Mouse (Mus musculus) neural tube, embryonic 14.5 days (tissue): Measurements from ENCODE around the gene Klhl33. TPM values are rescaled to one million over a fixed set of nuclear protein-coding genes. Genes with fewer than 3 reads are reported as not detected.
A peak's percentile ranks its signal among the peaks of the same experiment; 100 is the strongest.

Experiments
- ATAC-seq: fragments of 200-750 bp; cut with Nextera tagmentation; 2 replicates; pipeline ENCODE4 v1.8.0; 2017; ENCODE audit warnings: low read depth, mild to moderate bottlenecking, moderate TSS enrichment, moderate library complexity
- H3K27ac ChIP-seq: fragments of 300-500 bp; sonication (generic); 2 replicates; pipeline ENCODE4 v1.5.1; 2014; ENCODE audit warnings: low read depth, mild to moderate bottlenecking, control low read depth, low read length, moderate library complexity, mixed read lengths
- H3K27me3 ChIP-seq: fragments of 300-500 bp; sonication (generic); 2 replicates; pipeline ENCODE4 v1.6.1; 2014; ENCODE audit warnings: low read length; ENCODE audit not compliant: control insufficient read depth, insufficient read depth
- H3K36me3 ChIP-seq: fragments of 300-500 bp; sonication (generic); 2 replicates; pipeline ENCODE4 v1.6.1; 2014; ENCODE audit warnings: low read length, mixed read lengths; ENCODE audit not compliant: control insufficient read depth, insufficient read depth
- H3K4me1 ChIP-seq: fragments of 300-500 bp; sonication (generic); 2 replicates; pipeline ENCODE4 v1.6.1; 2014; ENCODE audit warnings: low read length; ENCODE audit not compliant: control insufficient read depth, insufficient read depth
- H3K4me2 ChIP-seq: fragments of 300-500 bp; sonication (generic); 2 replicates; pipeline ENCODE4 v1.6.1; 2014; ENCODE audit warnings: mild to moderate bottlenecking, low read depth, low read length, control low read depth
- H3K4me3 ChIP-seq: fragments of 300-500 bp; sonication (generic); 2 replicates; pipeline ENCODE4 v1.5.1; 2014; ENCODE audit warnings: low read depth, low read length, control low read depth, mixed read lengths
- H3K9ac ChIP-seq: fragments of 300-500 bp; sonication (generic); replicated peaks from 2 replicates; pipeline ENCODE4 v1.6.1; 2014; ENCODE audit warnings: low read depth, mild to moderate bottlenecking, control low read depth, low read length, mixed read lengths
- H3K9me3 ChIP-seq: fragments of 300-500 bp; sonication (generic); 2 replicates; pipeline ENCODE4 v1.6.1; 2016; ENCODE audit warnings: low read length; ENCODE audit not compliant: control insufficient read depth
- WGBS: fragments of 180-500 bp; shearing (Covaris S2); extraction: QIAGEN DNeasy Blood & Tissue Kit; methylation state at CpG from one replicate; pipeline ENCODE4 v1.1.7; 2014; 5-methylcytosine and 5-hydroxymethylcytosine counted together
- polyA plus RNA-seq: library from polyadenylated mRNA; unstranded; fragments of >200 nt; fragmentation: Nextera tagmentation; extraction: Ambion mirVana; gene quantifications from 2 replicates; pipeline ENCODE4 v1.2.1, GENCODE M21; 2014

The Klhl33 gene
- polyA plus RNA-seq, 1 experiment from 2014 or later: 2.5 TPM

DNA sequence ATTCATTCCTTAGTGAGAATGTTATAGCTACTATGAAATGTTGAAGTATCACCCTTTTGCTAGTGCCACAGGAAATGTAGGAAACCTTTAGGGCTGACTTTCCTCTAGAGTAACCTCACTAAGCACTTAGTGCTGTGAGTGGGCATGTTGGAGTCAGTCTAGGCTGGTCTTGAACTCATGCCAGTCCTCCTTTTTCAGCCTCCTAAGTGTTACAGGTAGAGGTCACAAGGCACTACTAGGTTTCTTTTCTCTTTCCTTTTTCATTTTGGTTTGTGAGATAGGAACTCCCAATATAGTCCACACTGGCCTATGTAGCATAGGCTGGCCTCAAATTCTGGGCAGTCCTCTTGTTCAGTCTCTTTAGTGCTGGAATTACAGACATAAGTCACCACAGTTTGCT lies 1.9 kb downstream of the Klhl33 start:
- Histone ChIP-seq H3K36me3 (no peaks in the 10 kb centered on the region), H3K4me3 (no peak overlapping the region), H3K9me3 (no peaks in the 10 kb centered on the region), H3K4me1 (peaks cover 4% of the 10 kb centered on the region; the same call in 1 of the 2 replicates), H3K27me3 (peaks cover 3% of the 10 kb centered on the region; the same call in 1 of the 2 replicates), H3K9ac (no peak overlapping the region), H3K4me2 (peak overlapping the region; percentile 86), H3K27ac (no peak overlapping the region)
- ATAC-seq: no peak

DNA sequence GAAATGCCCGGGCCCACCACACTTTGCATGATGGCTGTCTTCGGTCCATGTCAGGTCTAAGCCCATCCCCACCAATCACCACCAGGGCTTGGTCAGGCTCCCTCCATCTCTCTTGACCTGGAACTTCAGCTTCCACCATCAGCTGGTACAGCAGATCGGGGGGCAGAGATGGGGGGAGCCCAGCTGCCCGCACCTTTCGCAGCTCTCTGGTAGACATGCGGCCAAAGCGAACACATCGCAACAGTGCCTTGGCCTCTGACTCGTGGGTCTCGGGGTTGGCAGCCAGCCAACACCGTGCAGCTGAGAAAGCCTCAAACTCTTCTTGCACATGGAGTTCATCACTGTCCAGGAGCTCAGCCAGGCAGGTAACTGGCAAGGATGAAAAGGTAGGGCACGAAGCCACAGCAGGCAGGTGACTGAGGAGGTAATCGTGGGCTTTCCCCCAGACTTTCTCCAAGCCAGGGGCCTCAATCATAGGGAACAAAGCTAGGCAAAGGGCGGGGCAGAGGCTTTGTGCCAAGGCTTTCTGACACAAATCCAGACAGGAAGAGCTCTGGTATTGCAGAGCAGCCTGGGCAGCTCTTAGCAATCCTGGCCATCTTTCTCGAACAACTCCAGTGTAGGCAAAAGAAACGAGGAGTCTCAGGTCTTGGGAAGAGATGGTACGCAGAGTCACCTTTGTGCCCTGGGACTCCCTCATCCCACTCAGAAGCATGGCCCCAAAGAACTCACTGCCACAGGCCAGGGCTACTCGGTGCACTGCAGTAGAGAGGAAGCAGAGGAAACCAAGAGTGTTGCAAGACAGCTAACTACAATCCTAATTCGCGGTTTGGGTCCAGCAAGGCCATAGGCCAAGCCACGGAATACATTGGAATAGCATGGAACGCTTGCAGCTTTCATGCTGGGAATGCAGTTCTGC lies 4.5 kb downstream of the Klhl33 start:
- no peak overlapping the region for H3K4me2 ChIP-seq
- H3K27me3 ChIP-seq: peaks cover 3% of the 10 kb centered on the region; the same call in 1 of the 2 replicates
- H3K27ac ChIP-seq: no peak overlapping the region
- 87% methylated on average over 22 of the region's 22 CpGs for WGBS
- H3K36me3 ChIP-seq: no peaks in the 10 kb centered on the region
- H3K9ac ChIP-seq: no peak overlapping the region
- H3K4me1 ChIP-seq: peaks cover 4% of the 10 kb centered on the region; the same call in 1 of the 2 replicates
- no peak overlapping the region for H3K4me3 ChIP-seq
- ATAC-seq: no peak
- H3K9me3 ChIP-seq: no peaks in the 10 kb centered on the region

GRCm38 (mm10) chr14:50892091-50892490 lies 5.2 kb downstream of the Klhl33 start:
- Histone ChIP-seq H3K9ac (no peak overlapping the region), H3K4me1 (peaks cover 4% of the 10 kb centered on the region; the same call in 1 of the 2 replicates), H3K27ac (no peak overlapping the region), H3K4me3 (no peak overlapping the region), H3K9me3 (no peaks in the 10 kb centered on the region), H3K4me2 (no peak overlapping the region), H3K36me3 (no peaks in the 10 kb centered on the region), H3K27me3 (peaks cover 3% of the 10 kb centered on the region; the same call in 1 of the 2 replicates)
- no peak for ATAC-seq
- WGBS: 87% methylated on average over 7 of the region's 7 CpGs

DNA sequence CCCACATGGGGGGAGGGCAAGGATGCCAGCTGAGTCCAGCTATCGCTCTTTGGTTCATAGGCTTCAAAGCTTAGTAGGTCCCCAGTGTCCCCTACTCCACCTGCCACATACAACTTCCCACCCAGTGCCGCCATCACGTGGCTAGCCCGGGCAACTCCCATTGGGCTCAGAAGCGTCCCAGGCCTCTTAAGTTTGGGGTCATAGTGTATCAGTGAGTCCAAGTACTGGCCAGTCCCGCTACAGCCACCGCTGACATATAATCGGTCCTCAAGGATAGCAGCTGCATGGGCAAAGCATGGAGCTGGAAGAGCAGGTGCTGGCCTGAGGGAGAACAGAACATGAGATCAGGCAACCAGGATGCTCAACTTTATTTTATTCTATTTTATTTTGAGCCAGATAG lies 5.7 kb downstream of the Klhl33 start:
- Histone ChIP-seq H3K27me3 (peaks cover 3% of the 10 kb centered on the region; the same call in 1 of the 2 replicates), H3K4me3 (no peak overlapping the region), H3K36me3 (no peaks in the 10 kb centered on the region), H3K27ac (no peak overlapping the region), H3K9ac (no peak overlapping the region), H3K4me1 (peaks cover 3% of the 10 kb centered on the region; the same call in 1 of the 2 replicates), H3K9me3 (no peaks in the 10 kb centered on the region), H3K4me2 (no peak overlapping the region)
- WGBS: 89% methylated on average over 8 of the region's 8 CpGs
- ATAC-seq: no peak

DNA sequence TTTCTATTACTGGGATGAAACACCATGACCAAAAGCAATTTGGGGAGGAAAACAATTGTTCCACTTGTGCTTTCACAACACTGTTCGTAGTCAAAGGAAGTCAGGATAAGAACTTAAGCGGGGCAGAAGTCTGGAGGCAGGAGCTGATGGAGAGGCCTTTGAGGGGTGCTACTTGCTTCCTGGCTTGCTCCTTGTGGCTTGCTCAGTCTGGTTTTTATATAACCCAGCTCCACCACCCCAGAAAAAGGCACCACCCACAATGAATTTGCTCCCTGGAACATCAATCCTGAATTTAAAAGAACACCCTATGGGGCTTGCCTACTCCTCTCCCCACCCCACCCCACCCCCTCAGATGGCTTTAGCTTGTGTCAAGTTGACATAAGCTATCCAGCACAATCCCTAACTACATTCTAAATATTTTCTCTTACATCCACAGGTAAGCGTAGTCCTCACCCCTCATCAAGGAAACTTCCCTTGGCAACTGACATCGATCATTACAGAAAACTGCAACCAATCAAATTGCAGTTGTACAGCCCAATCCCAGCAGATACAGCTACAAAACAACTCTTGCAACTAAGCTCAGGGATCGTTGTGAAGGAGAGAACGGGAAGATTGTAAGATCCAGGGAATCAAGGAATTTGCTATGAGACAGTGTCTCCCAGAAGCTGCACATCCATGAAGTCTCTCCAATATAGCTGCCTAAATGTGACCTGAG lies 20.9 kb downstream of the Klhl33 start:
- WGBS: 87% methylated on average over 6 of the region's 6 CpGs
- no peak overlapping the region for H3K27ac ChIP-seq
- no peaks in the 10 kb centered on the region for H3K9me3 ChIP-seq
- no peaks in the 10 kb centered on the region for H3K27me3 ChIP-seq
- ATAC-seq: no peak
- no peak overlapping the region for H3K4me3 ChIP-seq
- H3K4me1 ChIP-seq: no peaks in the 10 kb centered on the region
- no peak overlapping the region for H3K4me2 ChIP-seq
- H3K9ac ChIP-seq: no peak overlapping the region
- H3K36me3 ChIP-seq: no peaks in the 10 kb centered on the region

- Histone ChIP-seq H3K36me3 (no peaks in the 10 kb centered on the region), H3K4me3 (no peak overlapping the region), H3K27ac (no peak overlapping the region), H3K9ac (no peak overlapping the region), H3K4me2 (no peak overlapping the region), H3K4me1 (peaks cover 2% of the 10 kb centered on the region; the same call in 1 of the 2 replicates), H3K9me3 (no peaks in the 10 kb centered on the region), H3K27me3 (no peaks in the 10 kb centered on the region)
- no peak for ATAC-seq
- WGBS: 80% methylated on average over 6 of the region's 6 CpGs
Measured at GRCm38 (mm10) chr14:50875591-50876230, 21.6 kb downstream of the Klhl33 start.

- no peaks in the 10 kb centered on the region for H3K9me3 ChIP-seq
- H3K27ac ChIP-seq: no peak overlapping the region
- 89% methylated on average over 3 of the region's 3 CpGs for WGBS
- H3K4me3 ChIP-seq: no peak overlapping the region
- no peak overlapping the region for H3K4me2 ChIP-seq
- no peaks in the 10 kb centered on the region for H3K36me3 ChIP-seq
- H3K27me3 ChIP-seq: no peaks in the 10 kb centered on the region
- H3K4me1 ChIP-seq: peaks cover 3% of the 10 kb centered on the region; the same call in 1 of the 2 replicates
- ATAC-seq: no peak
- H3K9ac ChIP-seq: no peak overlapping the region
Measured at GRCm38 (mm10) chr14:50875175-50875574, 22.1 kb downstream of the Klhl33 start.

DNA sequence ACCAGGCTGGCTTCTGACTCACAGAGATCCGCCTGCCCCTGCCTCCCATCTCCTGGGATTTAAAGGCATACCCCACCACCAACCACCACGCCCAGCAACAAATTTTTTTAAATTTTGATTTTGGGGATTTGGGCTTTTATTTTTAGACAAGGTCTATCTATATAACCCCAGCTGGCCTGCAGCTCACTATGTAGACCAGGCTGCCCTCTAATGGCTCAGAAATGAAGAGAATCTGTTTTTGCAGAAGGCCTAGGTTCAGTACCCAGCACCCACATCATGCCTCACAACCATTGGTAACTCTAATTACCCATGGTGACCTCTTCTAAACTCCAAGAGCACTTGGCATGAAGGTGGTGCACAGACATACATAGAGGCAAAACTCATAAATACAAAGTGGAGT lies 26.0 kb downstream of the Klhl33 start:
- H3K9ac ChIP-seq: no peak overlapping the region
- peaks cover 6% of the 10 kb centered on the region; the same call in 1 of the 2 replicates for H3K4me1 ChIP-seq
- H3K4me3 ChIP-seq: no peak overlapping the region
- H3K27me3 ChIP-seq: no peaks in the 10 kb centered on the region
- no peak overlapping the region for H3K4me2 ChIP-seq
- ATAC-seq: no peak
- WGBS: 94% methylated on average over 2 of the region's 2 CpGs
- H3K36me3 ChIP-seq: no peaks in the 10 kb centered on the region
- no peaks in the 10 kb centered on the region for H3K9me3 ChIP-seq
- H3K27ac ChIP-seq: no peak overlapping the region
